Mouse (Mus musculus): Measurements from ENCODE around the gene Tmem39b. TPM values are rescaled to one million over a fixed set of nuclear protein-coding genes. Genes with fewer than 3 reads are reported as not detected.
A peak's percentile ranks its signal among the peaks of the same experiment; 100 is the strongest.

Gene Tmem39b
- 28.7 TPM in 2 replicates for polyA plus RNA-seq (2014; fragmentation: Nextera tagmentation; extraction: Ambion mirVana)

DNA sequence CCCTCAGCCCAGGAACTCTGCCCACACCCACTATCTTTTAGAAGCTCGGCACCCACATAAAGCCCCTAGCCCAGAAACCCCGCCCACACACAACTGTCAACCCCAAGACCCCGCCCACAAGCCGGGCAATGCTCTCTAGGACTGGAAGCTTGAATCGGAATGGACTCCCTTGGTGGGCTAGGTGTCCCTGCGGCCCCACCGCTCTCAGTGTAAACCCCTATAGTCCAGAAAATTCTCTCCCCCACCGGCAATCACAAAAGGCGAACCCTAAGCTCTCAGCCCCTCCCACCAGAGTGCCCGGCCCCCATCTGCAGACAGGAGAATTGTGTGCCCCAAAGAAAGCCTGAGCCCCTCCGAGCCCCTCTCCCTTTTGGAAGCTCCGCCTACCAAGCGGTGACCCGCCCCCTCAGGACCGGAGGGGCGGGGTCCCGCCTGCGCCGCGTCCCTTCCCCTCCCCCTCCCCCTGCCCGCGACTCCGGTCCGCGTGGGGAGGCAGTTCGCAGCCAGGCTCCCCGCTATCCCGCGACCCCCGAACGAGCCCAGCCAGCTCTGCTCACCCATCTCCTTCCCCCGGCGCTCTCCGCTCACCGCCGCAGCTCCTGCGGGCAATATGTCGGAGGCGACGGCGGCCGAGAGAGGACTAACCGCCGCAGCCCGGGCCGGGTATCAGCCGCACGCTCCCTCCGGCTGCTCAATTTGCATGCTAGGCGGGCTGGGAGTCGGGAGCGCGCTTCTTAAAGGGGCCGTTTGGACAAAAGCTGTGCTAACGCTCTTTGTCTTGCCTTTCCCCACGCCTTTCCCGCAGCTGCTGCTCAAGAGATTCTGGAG, at the start of gene Tmem39b:
Gene Tmem39b (minus strand): TSS at position 681 of the 828 bp plus-strand sequence.
- no peaks in the 10 kb centered on the region for H3K27me3 ChIP-seq (ENCODE audit: insufficient read depth, low read length)
- peak within 1 kb of the TSS; percentile 90 for H3K27ac ChIP-seq (ENCODE audit: low read depth)
- 0 out of 2 replicates have a peak, but pooled peaks cover 5% of the 10 kb centered on the region for H3K4me1 ChIP-seq (ENCODE audit: insufficient read depth)
- H3K36me3 ChIP-seq (ENCODE audit: insufficient read depth): peaks cover 28% of the 10 kb centered on the region
- under 1% methylated on average over 57 of the region's 57 CpGs for WGBS
- ATAC-seq (ENCODE audit: insufficient read depth) (peak; percentile 90), DNase-seq (peak; percentile 96)
- peak within 1 kb of the TSS; percentile 69 for H3K4me3 ChIP-seq (ENCODE audit: low read depth, low read length)
- H3K9me3 ChIP-seq (ENCODE audit: low read depth, low read length): no peaks in the 10 kb centered on the region
- no peak for TF ChIP-seq CTCF (IDR thresholded peaks at IDR 0.05; ENCODE audit: low read depth)
- H3K9ac ChIP-seq: peak within 1 kb of the TSS; percentile 75
- peak within 1 kb of the TSS; percentile 70 for H3K4me2 ChIP-seq

DNA sequence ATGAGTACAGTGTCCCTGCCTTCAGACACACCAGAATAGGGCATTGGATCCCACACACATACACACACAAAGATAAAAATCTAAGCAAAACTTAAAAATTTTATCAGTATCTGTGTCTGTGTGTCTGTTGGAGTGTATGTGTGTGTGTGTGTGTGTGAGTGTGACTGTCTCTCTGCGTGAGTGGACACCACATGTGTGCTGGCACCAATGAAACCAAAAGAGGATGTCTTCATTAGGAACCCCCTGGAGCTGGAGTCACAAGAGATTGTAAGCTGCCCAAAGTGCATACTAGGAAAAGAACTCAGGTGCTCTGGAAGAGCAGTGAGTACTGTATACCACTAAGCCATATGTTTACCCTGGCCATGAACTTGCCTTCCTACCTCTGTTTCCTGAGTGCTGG, 49.5 kb upstream of the Tmem39b start:
- Histone ChIP-seq H3K9me3 (ENCODE audit: low read depth, low read length) (no peaks in the 10 kb centered on the region), H3K4me3 (ENCODE audit: low read depth, low read length) (no peak overlapping the region), H3K27me3 (ENCODE audit: insufficient read depth, low read length) (no peaks in the 10 kb centered on the region), H3K4me2 (no peak overlapping the region), H3K4me1 (ENCODE audit: insufficient read depth) (peaks cover 8% of the 10 kb centered on the region), H3K36me3 (ENCODE audit: insufficient read depth) (no peaks in the 10 kb centered on the region), H3K27ac (ENCODE audit: low read depth) (no peak overlapping the region), H3K9ac (no peak overlapping the region)
- ATAC-seq (ENCODE audit: insufficient read depth) (no peak), DNase-seq (no peak)
- TF ChIP-seq CTCF (IDR thresholded peaks at IDR 0.05; ENCODE audit: low read depth): no peak
- WGBS: 81% methylated on average over 1 of the region's 1 CpGs

DNA sequence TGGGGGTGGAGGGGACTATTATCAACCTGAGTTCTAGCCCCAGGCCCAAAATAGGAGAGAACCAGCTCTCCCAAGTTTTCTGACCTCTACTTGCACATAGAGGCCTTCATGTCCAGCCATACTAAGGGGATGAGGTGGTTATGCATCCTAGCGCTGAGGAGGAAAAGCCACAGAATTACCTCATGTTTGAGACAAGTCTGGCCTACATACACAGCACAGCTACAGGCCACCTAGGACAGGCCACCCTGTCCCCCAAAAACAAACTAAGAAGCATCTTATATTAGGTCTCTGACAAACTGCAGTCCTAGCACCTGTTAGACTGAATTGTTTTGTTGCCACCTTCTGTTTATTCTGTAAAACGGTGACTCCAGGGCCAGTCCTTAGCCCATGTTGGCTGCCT, 46.9 kb upstream of the Tmem39b start:
- WGBS: 43% methylated on average over 2 of the region's 2 CpGs
- Histone ChIP-seq H3K36me3 (ENCODE audit: insufficient read depth) (peaks cover 11% of the 10 kb centered on the region), H3K9ac (peak overlapping the region; percentile 72), H3K9me3 (ENCODE audit: low read depth, low read length) (no peaks in the 10 kb centered on the region), H3K27ac (ENCODE audit: low read depth) (peak overlapping the region; percentile 99), H3K27me3 (ENCODE audit: insufficient read depth, low read length) (no peaks in the 10 kb centered on the region), H3K4me2 (peak overlapping the region; percentile 77), H3K4me3 (ENCODE audit: low read depth, low read length) (peak overlapping the region; percentile 99), H3K4me1 (ENCODE audit: insufficient read depth) (peaks cover 11% of the 10 kb centered on the region)
- no peak for DNase-seq
- ATAC-seq (ENCODE audit: insufficient read depth): no peak
- TF ChIP-seq CTCF (IDR thresholded peaks at IDR 0.05; ENCODE audit: low read depth): no peak

GRCm38 (mm10) chr4:129743010-129743390, 46.4 kb upstream of the Tmem39b start:
- peak; percentile 75 for DNase-seq
- 6% methylated on average over 7 of the region's 7 CpGs for WGBS
- peak overlapping the region; percentile 72 for H3K9ac ChIP-seq

GRCm38 (mm10) chr4:129742232-129743009, 45.8 kb upstream of the Tmem39b start, which contains the start of gene Khdrbs1:
Gene Khdrbs1 (minus strand): TSS chr4:129742303.
- ATAC-seq (ENCODE audit: insufficient read depth) (peak; percentile 93), DNase-seq (peak; percentile 100)
- Histone ChIP-seq H3K4me3 (ENCODE audit: low read depth, low read length) (peak within 1 kb of the TSS; percentile 99), H3K36me3 (ENCODE audit: insufficient read depth) (peaks cover 15% of the 10 kb centered on the region), H3K4me2 (peak within 1 kb of the TSS; percentile 77), H3K4me1 (ENCODE audit: insufficient read depth) (peaks cover 11% of the 10 kb centered on the region), H3K9ac (peak within 1 kb of the TSS; percentile 99), H3K9me3 (ENCODE audit: low read depth, low read length) (no peaks in the 10 kb centered on the region), H3K27ac (ENCODE audit: low read depth) (peak within 1 kb of the TSS; percentile 99), H3K27me3 (ENCODE audit: insufficient read depth, low read length) (no peaks in the 10 kb centered on the region)
- no peak for TF ChIP-seq CTCF (IDR thresholded peaks at IDR 0.05; ENCODE audit: low read depth)
- under 1% methylated on average over 68 of the region's 76 CpGs for WGBS

More at GRCm38 (mm10) chr4:129743010-129743390, 46.4 kb upstream of the Tmem39b start:
- Histone ChIP-seq H3K4me3 (ENCODE audit: low read depth, low read length) (peak overlapping the region; percentile 99), H3K27ac (ENCODE audit: low read depth) (peak overlapping the region; percentile 99), H3K4me1 (ENCODE audit: insufficient read depth) (peaks cover 11% of the 10 kb centered on the region), H3K4me2 (peak overlapping the region; percentile 77), H3K27me3 (ENCODE audit: insufficient read depth, low read length) (no peaks in the 10 kb centered on the region), H3K9me3 (ENCODE audit: low read depth, low read length) (no peaks in the 10 kb centered on the region), H3K36me3 (ENCODE audit: insufficient read depth) (peaks cover 13% of the 10 kb centered on the region)
- no peak for TF ChIP-seq CTCF (IDR thresholded peaks at IDR 0.05; ENCODE audit: low read depth)
- no peak for ATAC-seq (ENCODE audit: insufficient read depth)

- no peak for TF ChIP-seq CTCF (IDR thresholded peaks at IDR 0.05; ENCODE audit: low read depth)
- 0% methylated on average over 34 of the region's 34 CpGs for WGBS
- peaks cover 15% of the 10 kb centered on the region for H3K36me3 ChIP-seq (ENCODE audit: insufficient read depth)
- peak overlapping the region; percentile 77 for H3K4me2 ChIP-seq
- H3K4me1 ChIP-seq (ENCODE audit: insufficient read depth): peaks cover 11% of the 10 kb centered on the region
- peak overlapping the region; percentile 99 for H3K27ac ChIP-seq (ENCODE audit: low read depth)
- H3K4me3 ChIP-seq (ENCODE audit: low read depth, low read length): peak overlapping the region; percentile 99
- DNase-seq (no peak), ATAC-seq (ENCODE audit: insufficient read depth) (peak; percentile 35; the same call in 1 of the 2 replicates)
- peak overlapping the region; percentile 99 for H3K9ac ChIP-seq
- no peaks in the 10 kb centered on the region for H3K9me3 ChIP-seq (ENCODE audit: low read depth, low read length)
- no peaks in the 10 kb centered on the region for H3K27me3 ChIP-seq (ENCODE audit: insufficient read depth, low read length)
These were observed 45.3 kb upstream of the Tmem39b start for GRCm38 (mm10) chr4:129741974-129742231.

Data from lung, embryonic 14.5 days (tissue).